Mouse (Mus musculus) small intestine, adult 2 months (tissue): ENCODE results near the gene Ssc4d. TPM values are rescaled to one million over a fixed set of nuclear protein-coding genes. Genes with fewer than 3 reads are reported as not detected.
A peak's percentile ranks its signal among the peaks of the same experiment; 100 is the strongest.

Experiments
- H3K27ac ChIP-seq: fragments of 200-500 bp; 2 replicates; pipeline ENCODE4 v1.5.1; 2012; ENCODE audit warnings: low read depth, low read length, control low read depth, inconsistent platforms; ENCODE audit not compliant: insufficient read depth
- H3K27me3 ChIP-seq: fragments of 200-500 bp; 2 replicates; pipeline ENCODE4 v1.6.1; 2012; ENCODE audit warnings: mild to moderate bottlenecking, moderate library complexity, low read length, inconsistent platforms; ENCODE audit not compliant: control insufficient read depth, insufficient read depth
- H3K36me3 ChIP-seq: fragments of 200-500 bp; 2 replicates; pipeline ENCODE4 v1.6.1; 2012; ENCODE audit warnings: mild to moderate bottlenecking, low read length, control low read depth, inconsistent platforms; ENCODE audit not compliant: control insufficient read depth, insufficient read depth
- H3K4me1 ChIP-seq: fragments of 200-500 bp; 2 replicates; pipeline ENCODE4 v1.6.1; 2012; ENCODE audit warnings: low read length, inconsistent platforms, mixed read lengths; ENCODE audit not compliant: control insufficient read depth, insufficient read depth, insufficient read length
- H3K4me3 ChIP-seq: fragments of 200-500 bp; 2 replicates; pipeline ENCODE4 v1.5.1; 2012; ENCODE audit warnings: low read depth, mild to moderate bottlenecking, control low read depth, inconsistent platforms, low read length, moderate library complexity
- CTCF ChIP-seq: fragments of 200-500 bp; IDR thresholded peaks from 2 replicates; pipeline ENCODE4 v1.5.1; 2012; ENCODE audit warnings: low read depth, mild to moderate bottlenecking, control low read depth, inconsistent platforms, low read length, moderate library complexity, mixed read lengths; ENCODE audit not compliant: insufficient replicate concordance, insufficient read length; ENCODE audit errors: extremely low read depth
- POLR2A ChIP-seq: fragments of 200-500 bp; IDR thresholded peaks from 2 replicates; pipeline ENCODE4 v1.6.1; 2012; ENCODE audit warnings: low read depth, mild to moderate bottlenecking, control low read depth, inconsistent platforms, low read length, moderate library complexity
- WGBS: fragments of 180-500 bp; shearing (Covaris S2); methylation state at CpG from one replicate; pipeline ENCODE4 v1.1.7; 2018; 5-methylcytosine and 5-hydroxymethylcytosine counted together
- polyA plus RNA-seq: library from polyadenylated mRNA; depleted of rRNA; stranded (reverse); fragments of >200 nt; gene quantifications from 2 replicates; pipeline ENCODE4 v1.2.3, GENCODE M21; 2012

Gene Ssc4d
- polyA plus RNA-seq, 1 experiment = 3.9 TPM

DNA sequence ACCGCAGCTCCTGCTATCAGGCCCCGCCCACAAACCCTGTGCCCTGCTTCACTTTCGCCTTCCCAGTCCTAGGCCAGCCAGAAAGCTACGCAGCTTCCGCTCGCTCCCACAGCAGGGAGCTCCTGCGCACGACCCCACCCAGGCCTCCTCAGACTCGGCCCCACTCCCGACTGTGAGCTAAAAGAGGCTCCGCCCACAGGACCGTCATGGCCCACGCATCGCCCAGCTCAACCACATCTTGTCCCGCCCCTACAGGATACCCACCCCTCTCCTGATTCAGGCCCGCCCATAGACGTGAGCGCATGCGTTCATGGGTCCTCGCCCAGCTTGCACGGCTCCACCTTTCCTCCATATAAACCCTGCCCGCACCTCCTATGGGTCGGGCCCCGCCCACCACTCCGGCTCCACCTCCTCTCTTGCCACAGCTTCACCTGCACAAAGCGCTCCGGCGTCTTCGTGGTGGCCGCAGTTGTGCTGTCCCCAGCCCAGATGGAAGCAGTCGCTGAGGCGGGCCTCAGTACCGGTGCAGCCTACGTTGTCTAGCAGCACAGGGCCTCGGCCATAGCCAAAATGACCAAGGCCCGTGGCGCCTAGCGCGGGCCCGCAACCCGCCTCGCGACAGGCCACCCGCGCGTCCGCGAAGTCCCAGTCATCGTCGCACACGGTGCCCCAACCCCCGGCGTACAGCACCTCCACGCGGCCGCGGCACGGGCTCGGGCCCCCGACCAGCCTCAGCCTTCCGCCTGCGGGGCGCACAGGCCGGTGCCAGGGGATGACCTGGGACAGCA is 11.6 kb downstream of the Ssc4d start:
- H3K36me3 ChIP-seq = no peaks in the 10 kb centered on the region
- under 1% methylated on average over 64 of the region's 64 CpGs for WGBS
- peaks cover 20% of the 10 kb centered on the region for H3K4me1 ChIP-seq
- H3K4me3 ChIP-seq = peak overlapping the region; percentile 64
- H3K27ac ChIP-seq = peak overlapping the region; percentile 70
- TF ChIP-seq CTCF = no peak
- TF ChIP-seq POLR2A = peak; percentile 94
- H3K27me3 ChIP-seq = no peaks in the 10 kb centered on the region

GRCm38 (mm10) chr5:135962125-135962491 is 12.2 kb downstream of the Ssc4d start:
- TF ChIP-seq CTCF (no peak), POLR2A (no peak; the same call in 1 of the 2 replicates)
- H3K27ac ChIP-seq = peak overlapping the region; percentile 96
- no peaks in the 10 kb centered on the region for H3K36me3 ChIP-seq
- peak overlapping the region; percentile 38 for H3K4me3 ChIP-seq
- peaks cover 22% of the 10 kb centered on the region for H3K4me1 ChIP-seq
- no peaks in the 10 kb centered on the region for H3K27me3 ChIP-seq
- WGBS = under 1% methylated on average over 11 of the region's 11 CpGs

DNA sequence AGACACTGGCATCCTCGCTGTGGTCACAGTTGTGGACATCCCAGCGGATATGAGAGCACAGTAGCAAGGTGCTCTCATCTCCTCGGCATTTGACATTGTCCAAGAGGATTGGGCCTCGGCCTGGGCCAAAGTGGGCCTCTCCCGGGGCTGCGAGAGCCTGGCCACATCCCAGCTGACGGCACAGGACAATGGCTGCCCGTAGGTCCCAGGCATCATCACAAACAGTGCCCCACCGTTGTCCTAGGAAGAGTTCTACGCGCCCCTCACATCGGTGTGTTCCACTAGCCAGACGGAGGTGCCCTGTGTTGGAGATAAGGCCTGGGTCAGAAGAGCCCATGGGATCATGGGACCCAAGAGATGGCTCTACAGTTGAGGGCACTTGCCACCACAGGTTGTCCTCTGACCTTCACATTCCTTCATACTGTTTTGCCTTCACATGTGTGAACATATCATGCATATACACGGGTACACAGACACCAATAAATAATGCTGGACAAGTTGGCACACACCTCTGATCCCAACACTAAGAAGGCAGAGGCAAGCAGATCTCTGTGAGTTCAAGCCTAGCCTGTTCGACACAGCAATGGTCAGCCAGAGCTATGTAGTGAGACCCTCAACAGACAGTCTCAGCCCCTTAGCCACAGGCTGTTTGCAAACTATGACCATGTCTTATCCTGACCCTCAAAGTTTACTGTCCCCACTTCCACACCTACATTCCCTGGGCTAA is 13.3 kb downstream of the Ssc4d start:
- peaks cover 25% of the 10 kb centered on the region for H3K4me1 ChIP-seq
- no peak overlapping the region for H3K4me3 ChIP-seq
- 96% methylated on average over 15 of the region's 15 CpGs for WGBS
- no peaks in the 10 kb centered on the region for H3K27me3 ChIP-seq
- peak overlapping the region; percentile 96; the same call in 1 of the 2 replicates for H3K27ac ChIP-seq
- TF ChIP-seq POLR2A = no peak
- TF ChIP-seq CTCF = no peak
- H3K36me3 ChIP-seq = no peaks in the 10 kb centered on the region

GRCm38 (mm10) chr5:135959911-135960310 is 14.4 kb downstream of the Ssc4d start:
- Histone ChIP-seq H3K27me3 (no peaks in the 10 kb centered on the region), H3K27ac (no peak overlapping the region), H3K36me3 (no peaks in the 10 kb centered on the region), H3K4me3 (no peak overlapping the region), H3K4me1 (peaks cover 19% of the 10 kb centered on the region)
- TF ChIP-seq POLR2A (no peak), CTCF (no peak)
- 93% methylated on average over 7 of the region's 7 CpGs for WGBS

- peaks cover 19% of the 10 kb centered on the region for H3K4me1 ChIP-seq
- H3K4me3 ChIP-seq = no peak overlapping the region; the same call in 1 of the 2 replicates
- peak overlapping the region; percentile 95 for H3K27ac ChIP-seq
- WGBS = 89% methylated on average over 4 of the region's 4 CpGs
- no peak for TF ChIP-seq CTCF
- TF ChIP-seq POLR2A = no peak
- no peaks in the 10 kb centered on the region for H3K36me3 ChIP-seq
- H3K27me3 ChIP-seq = no peaks in the 10 kb centered on the region
Observed at GRCm38 (mm10) chr5:135958367-135958766, 16.0 kb downstream of the Ssc4d start.

- peaks cover 15% of the 10 kb centered on the region for H3K4me1 ChIP-seq
- peak overlapping the region; percentile 95 for H3K27ac ChIP-seq
- no peaks in the 10 kb centered on the region for H3K36me3 ChIP-seq
- H3K4me3 ChIP-seq = peak overlapping the region; percentile 59
- TF ChIP-seq POLR2A = peak; percentile 90
- TF ChIP-seq CTCF = no peak
- no peaks in the 10 kb centered on the region for H3K27me3 ChIP-seq
- WGBS = 7% methylated on average over 28 of the region's 28 CpGs
Observed at GRCm38 (mm10) chr5:135957207-135957974, 16.9 kb downstream of the Ssc4d start.
